Mouse (Mus musculus) large intestine, adult 2 months (tissue): ENCODE measurements around the gene Ncaph. TPM values are rescaled to one million over a fixed set of nuclear protein-coding genes. Genes with fewer than 3 reads are reported as not detected.
A peak's percentile ranks its signal among the peaks of the same experiment; 100 is the strongest.
"Not testable (repeated sequence)": the region's sequence is repeated elsewhere in the genome, so short reads cannot be mapped to it uniquely, and the experiment has no call there.

ENCODE experiments used
- DNase-seq: peaks from one replicate; pipeline ENCODE4 v3.0.0-alpha.2; 2012; ENCODE audit warnings: low read depth, low spot score
- WGBS: fragments of 180-500 bp; shearing (Covaris S2); methylation state at CpG from one replicate; pipeline ENCODE4 v1.1.7; 2018; 5-methylcytosine and 5-hydroxymethylcytosine counted together
- polyA plus RNA-seq: library from polyadenylated mRNA; depleted of rRNA; stranded (reverse); fragments of >200 nt; gene quantifications from 2 replicates; pipeline ENCODE4 v1.2.3, GENCODE M21; 2012; rRNA removed

The Ncaph gene
- 6.9 TPM in 2 replicates for polyA plus RNA-seq

GRCm38 (mm10) chr2:127133621-127134461 is at the start of gene Ncaph:
Gene Ncaph, minus strand, starts transcription at chr2:127133954.
- WGBS: under 1% methylated on average over 57 of the region's 57 CpGs
- peak; percentile 57 for DNase-seq

DNA sequence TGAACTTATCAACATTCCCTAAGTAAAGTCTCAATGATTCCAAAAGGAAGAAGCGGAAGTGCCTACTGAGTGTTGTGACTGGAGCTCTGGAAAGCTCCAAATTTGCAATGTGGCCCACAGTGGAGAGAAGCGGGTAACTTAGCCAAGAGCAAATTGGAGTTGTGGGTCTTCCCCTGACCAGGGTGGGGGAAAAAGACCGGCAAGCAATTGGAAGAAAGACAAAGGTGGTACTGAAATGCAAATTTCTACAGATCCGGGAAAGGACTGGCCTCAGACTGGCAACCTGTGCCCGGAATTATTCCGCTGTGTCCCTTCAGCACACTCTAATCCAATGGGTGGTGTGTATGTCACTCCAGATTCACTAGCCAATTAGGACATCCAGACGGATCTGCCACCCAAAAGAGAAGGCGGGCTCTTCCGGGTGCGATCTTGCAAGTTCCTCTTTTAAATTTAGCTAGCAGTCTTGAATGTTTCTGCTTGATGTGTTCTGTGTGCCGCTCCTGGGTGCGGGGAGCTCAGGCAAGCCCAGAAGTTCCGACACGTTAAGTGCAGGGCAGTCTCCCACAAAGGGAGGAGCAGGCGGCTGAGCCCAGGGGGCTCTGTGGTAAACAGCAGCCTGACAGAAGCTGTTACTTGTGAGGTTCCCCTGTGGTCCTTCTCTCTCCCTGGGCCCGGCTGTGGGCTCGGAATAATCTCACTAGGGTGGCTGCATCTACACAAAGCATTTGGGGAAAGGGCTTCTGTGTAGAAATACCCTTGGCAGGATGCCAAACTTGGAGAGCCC is 49.0 kb upstream of the Ncaph start:
- WGBS: 2% methylated on average over 17 of the region's 17 CpGs
- DNase-seq: peak; percentile 87

- WGBS: 11% methylated on average over 1 of the region's 1 CpGs
- DNase-seq: not testable (repeated sequence)
Observed at GRCm38 (mm10) chr2:127166261-127166660, 32.5 kb upstream of the Ncaph start.

- WGBS: 54% methylated on average over 4 of the region's 4 CpGs
- no peak for DNase-seq
Observed at GRCm38 (mm10) chr2:127165675-127166074, 31.9 kb upstream of the Ncaph start.

DNA sequence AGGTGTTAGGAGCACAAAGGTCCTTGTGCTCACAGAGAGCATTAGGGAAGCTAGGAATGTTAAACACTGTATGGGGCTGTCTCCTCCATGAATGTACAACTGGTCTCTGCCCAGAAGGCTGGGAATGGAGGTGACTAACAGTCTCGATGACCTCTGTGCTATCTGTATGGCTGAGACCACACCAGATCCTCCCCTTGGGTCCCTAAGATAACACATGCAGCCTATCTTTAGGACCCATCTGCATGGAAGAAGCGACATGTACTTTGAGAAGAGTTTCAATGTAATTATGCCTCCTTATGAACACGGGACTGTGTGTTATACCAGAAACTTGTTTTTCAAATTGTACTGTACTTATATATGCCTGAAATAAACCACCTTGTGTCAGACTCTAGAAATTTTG is 11.9 kb upstream of the Ncaph start:
- WGBS: 83% methylated on average over 3 of the region's 3 CpGs
- DNase-seq: no peak

DNA sequence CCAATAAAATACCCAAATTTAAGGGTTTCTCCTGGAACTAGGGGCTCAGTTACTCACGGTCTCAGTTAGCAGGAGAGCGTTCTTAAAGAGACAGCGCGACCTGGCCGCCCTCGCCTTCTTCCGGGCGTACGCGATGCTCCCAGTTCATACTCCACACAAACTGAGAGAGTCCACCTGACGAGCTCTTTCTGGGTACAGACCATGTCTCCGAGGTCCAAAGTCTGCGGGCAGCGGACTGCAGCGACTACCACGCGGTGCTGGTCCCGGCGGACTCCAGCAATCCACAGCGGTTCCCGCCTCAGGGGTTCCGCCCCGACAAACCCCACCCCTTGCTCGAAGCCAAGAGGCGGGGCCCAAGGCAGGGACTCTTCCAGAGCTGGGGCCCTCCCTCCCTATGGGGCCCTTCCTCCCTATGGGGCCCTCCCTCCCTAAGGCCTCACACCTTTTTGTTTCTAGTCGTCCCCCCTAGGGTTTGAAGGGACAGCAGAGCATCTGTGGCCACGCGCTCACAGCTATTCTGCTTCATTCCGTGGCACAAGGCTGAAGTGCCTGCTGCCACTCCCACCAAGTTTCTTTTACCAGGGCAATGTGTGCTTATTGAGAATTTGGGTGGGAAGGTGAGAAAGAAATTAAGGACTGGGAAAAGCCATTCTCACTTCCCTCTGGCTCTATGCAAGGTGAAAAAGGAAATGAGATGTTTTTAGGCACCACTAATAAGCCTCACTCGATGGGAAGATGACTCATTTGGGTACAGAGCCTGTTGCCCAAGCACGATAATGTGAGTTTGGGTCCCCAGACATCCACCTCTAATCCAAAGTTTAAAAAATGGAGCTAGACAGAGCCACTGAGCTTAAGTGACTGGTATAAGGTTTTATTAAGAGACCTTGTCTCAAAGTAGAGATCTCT is 9.7 kb upstream of the Ncaph start, which contains the start of gene Itpripl1:
Gene Itpripl1 (minus strand): TSS at position 285 of the 906 bp plus-strand sequence.
- 4% methylated on average over 31 of the region's 31 CpGs for WGBS
- peak; percentile 56 for DNase-seq

- DNase-seq: no peak
Observed at GRCm38 (mm10) chr2:127142577-127143157, 8.9 kb upstream of the Ncaph start.

GRCm38 (mm10) chr2:127142031-127142430 is 8.3 kb upstream of the Ncaph start:
- DNase-seq: no peak
- 89% methylated on average over 10 of the region's 10 CpGs for WGBS

More at GRCm38 (mm10) chr2:127142577-127143157, 8.9 kb upstream of the Ncaph start:
- WGBS: 8% methylated on average over 6 of the region's 6 CpGs

DNA sequence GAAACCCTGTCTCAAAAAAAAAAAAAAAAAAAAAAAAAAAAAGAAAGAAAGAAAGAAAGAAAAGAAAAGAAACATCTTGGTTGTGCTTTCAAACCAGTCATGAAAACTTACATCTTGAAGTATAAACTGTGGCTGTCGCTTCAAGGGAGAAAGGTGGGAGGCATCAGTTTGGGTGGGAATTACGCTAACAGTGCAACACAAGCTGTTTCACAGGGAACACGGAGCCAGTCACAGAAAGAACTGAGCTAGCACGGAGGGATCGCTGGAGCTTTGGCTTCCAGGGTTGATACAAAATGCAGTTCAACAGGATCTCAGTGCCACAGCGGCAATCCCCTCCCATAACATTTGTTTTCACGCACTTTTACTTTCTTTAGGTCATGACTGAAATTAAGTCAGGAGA is 6.3 kb upstream of the Ncaph start:
- WGBS: 95% methylated on average over 7 of the region's 7 CpGs
- DNase-seq: no peak

DNA sequence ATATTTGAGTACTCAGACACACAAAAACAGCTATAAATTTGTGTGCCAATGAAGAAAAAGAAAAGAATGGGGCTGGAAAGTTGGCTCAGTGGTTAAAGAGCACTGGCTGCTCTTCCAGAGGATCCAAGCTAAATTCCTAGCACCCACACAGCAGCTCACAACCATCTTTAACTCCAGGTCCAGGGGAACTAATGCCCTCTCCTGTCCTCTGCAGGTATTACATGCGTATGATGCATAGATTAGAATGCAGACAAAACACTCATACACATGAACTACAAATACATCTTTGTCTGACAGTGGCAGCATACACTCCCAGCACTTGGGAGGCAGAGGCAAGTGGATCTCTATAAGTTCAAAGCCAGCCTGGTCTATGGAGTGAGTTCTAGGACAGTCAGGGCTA is 5.9 kb upstream of the Ncaph start:
- DNase-seq: no peak
- 97% methylated on average over 1 of the region's 1 CpGs for WGBS

GRCm38 (mm10) chr2:127139094-127139493 is 5.3 kb upstream of the Ncaph start:
- WGBS: 81% methylated on average over 8 of the region's 8 CpGs
- no peak for DNase-seq

DNA sequence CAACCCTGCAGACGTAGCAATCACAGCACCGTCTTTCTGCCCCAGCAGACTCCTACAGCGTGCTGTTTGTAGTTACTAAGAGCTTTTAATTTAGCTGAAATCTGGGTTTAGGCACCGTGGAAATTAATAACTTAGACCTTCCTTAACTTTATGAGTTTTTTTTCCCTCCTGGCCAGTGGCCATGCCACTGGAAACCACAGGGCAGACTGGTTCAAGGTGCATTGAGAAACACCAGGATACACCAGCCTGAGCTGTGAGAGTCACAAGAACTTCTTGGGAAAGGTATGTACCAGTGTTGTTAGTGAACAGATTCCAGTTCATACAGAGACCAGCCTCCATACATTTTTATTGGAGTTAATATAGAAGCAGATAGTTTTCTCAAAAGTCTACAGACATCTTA is 4.7 kb upstream of the Ncaph start:
- 58% methylated on average over 4 of the region's 4 CpGs for WGBS
- DNase-seq: no peak

GRCm38 (mm10) chr2:127137838-127138420 is 4.2 kb upstream of the Ncaph start:
- DNase-seq: no peak
- 43% methylated on average over 10 of the region's 10 CpGs for WGBS

- peak; percentile 44 for DNase-seq
- 8% methylated on average over 5 of the region's 5 CpGs for WGBS
Observed at GRCm38 (mm10) chr2:127136979-127137378, 3.2 kb upstream of the Ncaph start.

- WGBS: 36% methylated on average over 3 of the region's 3 CpGs
- not testable (repeated sequence) for DNase-seq
Observed at GRCm38 (mm10) chr2:127135255-127135654, 1.5 kb upstream of the Ncaph start.

DNA sequence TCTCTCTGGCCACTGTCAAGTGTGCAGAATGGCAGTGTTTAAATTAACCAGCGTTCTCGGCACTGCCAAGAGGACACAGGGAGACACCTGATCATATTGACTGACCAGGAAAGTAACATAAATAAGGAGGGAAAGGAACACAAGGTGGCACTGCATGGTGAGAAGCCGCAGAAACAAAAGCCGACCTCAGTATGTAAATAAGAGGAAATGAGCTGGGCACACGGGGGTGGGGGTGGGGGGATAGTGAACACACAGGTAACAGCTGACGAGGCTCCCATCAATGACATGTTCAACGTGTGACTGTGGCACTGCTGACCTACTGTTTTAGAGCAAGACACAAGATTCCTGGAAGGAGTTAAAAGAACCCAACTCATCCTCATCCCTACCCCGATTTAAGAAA is 2.4 kb downstream of the Ncaph start:
- DNase-seq: no peak
- WGBS: 32% methylated on average over 8 of the region's 8 CpGs

- 81% methylated on average over 5 of the region's 5 CpGs for WGBS
- DNase-seq: no peak
Observed at GRCm38 (mm10) chr2:127128926-127129325, 4.8 kb downstream of the Ncaph start.

- WGBS: 73% methylated on average over 8 of the region's 8 CpGs
- DNase-seq: no peak
Observed at GRCm38 (mm10) chr2:127121591-127122235, 12.0 kb downstream of the Ncaph start.
